Mouse (Mus musculus) layer of hippocampus, adult 6 months (tissue): Measurements from ENCODE around the gene Mrgpra2b. TPM values are rescaled to one million over a fixed set of nuclear protein-coding genes. Genes with fewer than 3 reads are reported as not detected.

ENCODE experiments used
- long read RNA-seq, 2 experiments: library from polyadenylated mRNA; unstranded; transcript quantifications; one replicate each; pipeline ENCODE4 v2.0.0; 2019 to 2020
- polyA plus RNA-seq: library from polyadenylated mRNA; unstranded; fragments of <200 nt; fragmentation: Nextera tagmentation; gene quantifications from 2 replicates; pipeline ENCODE4 v1.2.3, GENCODE M21; 2021

Mrgpra2b gene
- not detected in 2 replicates for polyA plus RNA-seq
- long read RNA-seq, experiment 1 = 0 reads
- long read RNA-seq, experiment 2 = 0 reads

GRCm38 (mm10) chr7:47528762-47529161 lies at the start of gene Mrgpra2b:
Gene Mrgpra2b, minus strand, starts transcription at chr7:47528862.

GRCm38 (mm10) chr7:47452015-47452414 lies 76.6 kb downstream of the Mrgpra2b start, which contains the start of gene Mrgpra2a:
Gene Mrgpra2a, minus strand, starts transcription at chr7:47452139.

Other genes with a start within 250 kb of the Mrgpra2b start
- not detected in 2 replicates for gene Mrgpra1, start 174.6 kb downstream of the Mrgpra2b start, polyA plus RNA-seq
- gene Mrgpra2a, start 76.7 kb downstream of the Mrgpra2b start, polyA plus RNA-seq = not detected in 2 replicates
- gene Mrgpra3, start 72.5 kb upstream of the Mrgpra2b start, polyA plus RNA-seq = not detected in 2 replicates